Mouse (Mus musculus): ENCODE measurements around the gene Nkiras2.

DNA sequence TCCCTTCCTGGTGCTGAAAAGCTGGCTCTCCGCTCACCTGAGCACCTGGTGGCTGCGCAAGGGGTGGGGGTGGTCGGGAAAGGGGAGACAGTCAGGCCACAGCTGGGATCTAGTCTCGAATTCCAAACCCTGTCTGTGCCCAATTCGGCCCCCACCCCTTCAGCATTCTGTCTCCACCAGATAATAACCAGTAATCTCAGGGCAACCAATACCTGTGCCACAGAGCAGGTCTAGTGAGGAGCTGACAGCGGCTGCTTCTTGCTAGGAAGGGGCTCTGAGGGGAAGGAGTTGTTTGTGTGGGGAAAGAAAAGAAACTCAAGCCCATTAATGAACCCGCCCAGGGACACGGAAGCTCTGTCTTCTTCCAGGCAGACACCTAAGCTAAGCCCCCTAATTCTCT is 32.2 kb downstream of the Nkiras2 start:
- TF ChIP-seq EP300 (IDR thresholded peaks at IDR 0.05) (no peak), CTCF (IDR thresholded peaks at IDR 0.05) (no peak)

Data from lung, postnatal 0 days (tissue).